17 mouse cellular contexts compared by ENCODE assay signal in genomic region chr1:173736986-173737385, GRCm38 (mm10). TPM values are rescaled to one million over a fixed set of nuclear protein-coding genes. Genes with fewer than 3 reads are reported as not detected.
DNase-seq lines count a peak whose midpoint lies in the region; ATAC-seq and TF ChIP-seq lines count a peak whose summit lies in the region.
"Had no signal": no experiment of that assay in that cellular context is flagged by ENCODE, and none has a peak within 500 bp of the region (broad histone marks: within the 10 kb centered on the region; RNA-seq: fewer than 3 reads in every experiment).

No protein-coding gene starts in this region.

- no peak overlapping the region for H3K27ac ChIP-seq in heart, postnatal 0 days (ENCODE audit: low read depth)
- H3K27ac ChIP-seq in bone marrow macrophage, adult 2 months (ENCODE audit: insufficient read depth, low read depth, low read length): peak overlapping the region; percentile 16
- no peak overlapping the region for H3K27ac ChIP-seq in forebrain, embryonic 15.5 days (replicated peaks)
- H3K27ac ChIP-seq in intestine, postnatal 0 days (ENCODE audit: low read depth, low read length): no peak overlapping the region
- H3K27ac ChIP-seq: hindbrain, embryonic 13.5 days; intestine, embryonic 15.5 days; limb, embryonic 13.5 days; neural tube, embryonic 13.5 days had no signal

- WGBS in heart, postnatal 0 days: 28% methylated on average over 2 of the region's 2 CpGs
- WGBS in forebrain, embryonic 15.5 days: 80% methylated on average over 2 of the region's 2 CpGs
- WGBS in intestine, postnatal 0 days: 70% methylated on average over 2 of the region's 2 CpGs

- TF ChIP-seq CTCF in heart, postnatal 0 days (IDR thresholded peaks at IDR 0.05; ENCODE audit: low read depth): no peak
- no peak for TF ChIP-seq CTCF in bone marrow macrophage, adult 2 months (IDR thresholded peaks at IDR 0.05; ENCODE audit: low read depth, low read length)
- no peak for TF ChIP-seq CTCF in intestine, postnatal 0 days (IDR thresholded peaks at IDR 0.05; ENCODE audit: low read depth)

- peak; percentile 9 for DNase-seq in heart, postnatal 0 days (ENCODE audit: low spot score)
- DNase-seq in heart, postnatal 36 days: no peak
- peak; percentile 21 for DNase-seq in 416B (ENCODE audit: low read depth)
- no peak for DNase-seq in urinary bladder, adult 18-20 months (ENCODE audit: low spot score in 2 of 2)
- DNase-seq: cerebellum, postnatal 10 days; kidney, postnatal 10 days; thymus, adult 18-20 months had no signal

- H3K27me3 ChIP-seq in heart, postnatal 0 days (ENCODE audit: control insufficient read depth, insufficient read depth, low read length): no peaks in the 10 kb centered on the region
- H3K27me3 ChIP-seq in forebrain, embryonic 15.5 days: no peaks in the 10 kb centered on the region
- no peaks in the 10 kb centered on the region for H3K27me3 ChIP-seq in intestine, postnatal 0 days (replicated peaks; ENCODE audit: control insufficient read depth, insufficient read depth, low read length)
- H3K27me3 ChIP-seq: hindbrain, embryonic 13.5 days; intestine, embryonic 15.5 days; limb, embryonic 13.5 days; neural tube, embryonic 13.5 days had no signal

- H3K9ac ChIP-seq in heart, postnatal 0 days (replicated peaks; ENCODE audit: low read depth, low read length): no peak overlapping the region
- H3K9ac ChIP-seq in forebrain, embryonic 15.5 days (replicated peaks): no peak overlapping the region
- no peak overlapping the region for H3K9ac ChIP-seq in intestine, postnatal 0 days (ENCODE audit: low read depth, low read length)
- H3K9ac ChIP-seq: hindbrain, embryonic 13.5 days; intestine, embryonic 15.5 days; limb, embryonic 13.5 days; neural tube, embryonic 13.5 days had no signal

- no peak overlapping the region for H3K4me2 ChIP-seq in heart, postnatal 0 days (ENCODE audit: low read depth, low read length)
- no peak overlapping the region for H3K4me2 ChIP-seq in forebrain, embryonic 15.5 days (replicated peaks)
- H3K4me2 ChIP-seq in intestine, postnatal 0 days (replicated peaks; ENCODE audit: low read depth): no peak overlapping the region
- H3K4me2 ChIP-seq: hindbrain, embryonic 13.5 days; intestine, embryonic 15.5 days; limb, embryonic 13.5 days; neural tube, embryonic 13.5 days had no signal

- H3K9me3 ChIP-seq in heart, postnatal 0 days (replicated peaks; ENCODE audit: control insufficient read depth, low read length): no peaks in the 10 kb centered on the region
- H3K9me3 ChIP-seq in forebrain, embryonic 15.5 days: no peaks in the 10 kb centered on the region
- no peaks in the 10 kb centered on the region for H3K9me3 ChIP-seq in intestine, postnatal 0 days (ENCODE audit: control insufficient read depth)
- H3K9me3 ChIP-seq: G1E; hindbrain, embryonic 13.5 days; intestine, embryonic 15.5 days; limb, embryonic 13.5 days; neural tube, embryonic 13.5 days had no signal

- no peak for ATAC-seq in heart, postnatal 0 days (ENCODE audit: insufficient read depth, low read depth)
- ATAC-seq in monocyte, adult 5-6 weeks (replicated peaks; ENCODE audit: insufficient number of reproducible peaks, low FRiP score, low TSS enrichment, poor library complexity, severe bottlenecking): peak; percentile 68
- ATAC-seq in forebrain, embryonic 15.5 days (replicated peaks): no peak
- no peak for ATAC-seq in intestine, postnatal 0 days
- ATAC-seq: forebrain, embryonic 14.5 days; intestine, embryonic 15.5 days had no signal

- TF ChIP-seq POLR2A in bone marrow macrophage, adult 2 months (IDR thresholded peaks at IDR 0.05; ENCODE audit: borderline replicate concordance, low read depth, low read length): no peak

- H3K4me1 ChIP-seq in heart, postnatal 0 days (ENCODE audit: control insufficient read depth, insufficient read depth): no peaks in the 10 kb centered on the region
- peaks cover 8% of the 10 kb centered on the region for H3K4me1 ChIP-seq in bone marrow macrophage, adult 2 months (ENCODE audit: control insufficient read depth, insufficient read depth, low read length)
- no peaks in the 10 kb centered on the region for H3K4me1 ChIP-seq in forebrain, embryonic 15.5 days
- H3K4me1 ChIP-seq in intestine, postnatal 0 days (replicated peaks; ENCODE audit: control insufficient read depth, insufficient read depth, low read length): no peaks in the 10 kb centered on the region
- H3K4me1 ChIP-seq: hindbrain, embryonic 13.5 days; intestine, embryonic 15.5 days; limb, embryonic 13.5 days; neural tube, embryonic 13.5 days had no signal

- intact Hi-C loops in heart, postnatal 36 days (cut with DNase I): no loop called here

- H3K36me3 ChIP-seq in heart, postnatal 0 days (replicated peaks; ENCODE audit: control insufficient read depth, insufficient read depth, low read length): no peaks in the 10 kb centered on the region
- no peaks in the 10 kb centered on the region for H3K36me3 ChIP-seq in forebrain, embryonic 15.5 days
- no peaks in the 10 kb centered on the region for H3K36me3 ChIP-seq in intestine, postnatal 0 days (ENCODE audit: control insufficient read depth, insufficient read depth)
- H3K36me3 ChIP-seq: G1E; hindbrain, embryonic 13.5 days; intestine, embryonic 15.5 days; limb, embryonic 13.5 days; neural tube, embryonic 13.5 days had no signal

- no peak for TF ChIP-seq EP300 in heart, postnatal 0 days (IDR thresholded peaks at IDR 0.05; ENCODE audit: low read depth)

- no peak overlapping the region for H3K4me3 ChIP-seq in heart, postnatal 0 days (ENCODE audit: low read depth, low read length)
- no peak overlapping the region for H3K4me3 ChIP-seq in bone marrow macrophage, adult 2 months (ENCODE audit: insufficient read depth, low read length)
- no peak overlapping the region for H3K4me3 ChIP-seq in forebrain, embryonic 15.5 days
- no peak overlapping the region for H3K4me3 ChIP-seq in intestine, postnatal 0 days (ENCODE audit: low read depth, low read length)
- H3K4me3 ChIP-seq: hindbrain, embryonic 13.5 days; intestine, embryonic 15.5 days; limb, embryonic 13.5 days; neural tube, embryonic 13.5 days had no signal

RNA-seq across cellular contexts. Expression of gene Ifi207, which starts 4.6 kb away (rescaled TPM):
- total RNA-seq in heart, postnatal 0 days (2014; rRNA removed; ENCODE audit: low replicate concordance): 0.27 and 1.1 TPM in 2 replicates
- polyA plus RNA-seq in heart, postnatal 0 days (2015; fragmentation: Nextera tagmentation; extraction: Ambion mirVana): 0.66 and 0.67 TPM in 2 replicates
- total RNA-seq in heart, postnatal 36 days (2021): 1 to 10 TPM; 4.0 to 5.1 TPM
- polyA plus RNA-seq in bone marrow macrophage, adult 2 months (2012; ENCODE audit: insufficient read depth, insufficient read length, missing spikeins): 257 and 281 TPM in 2 replicates
- 27.5 to 53.9 TPM (median 45.4 TPM) in 3 replicates for total RNA-seq in monocyte, adult 5-6 weeks (2017)
- 0.27 and 0.45 TPM in 2 replicates for polyA plus RNA-seq in forebrain, embryonic 15.5 days (2015; fragmentation: Nextera tagmentation; extraction: Ambion mirVana)
- polyA plus RNA-seq in intestine, postnatal 0 days (2015; fragmentation: Nextera tagmentation; extraction: Ambion mirVana): 1.1 and 1.4 TPM in 2 replicates
- polyA plus RNA-seq: G1E had no signal

RNA-seq across cellular contexts. Expression of gene Ifi204, which starts 29.8 kb away (rescaled TPM):
- 1.9 and 2.7 TPM in 2 replicates for total RNA-seq in heart, postnatal 0 days (2014; rRNA removed; ENCODE audit: low replicate concordance)
- polyA plus RNA-seq in heart, postnatal 0 days (2015; fragmentation: Nextera tagmentation; extraction: Ambion mirVana): 1.8 and 2.1 TPM in 2 replicates
- 1 to 10 TPM; 2.1 to 4.4 TPM for total RNA-seq in heart, postnatal 36 days (2021)
- 232 and 235 TPM in 2 replicates for polyA plus RNA-seq in bone marrow macrophage, adult 2 months (2012; ENCODE audit: insufficient read depth, insufficient read length, missing spikeins)
- 160 to 239 TPM (median 218 TPM) in 3 replicates for total RNA-seq in monocyte, adult 5-6 weeks (2017)
- polyA plus RNA-seq in forebrain, embryonic 15.5 days (2015; fragmentation: Nextera tagmentation; extraction: Ambion mirVana): 0.55 and 0.59 TPM in 2 replicates
- polyA plus RNA-seq in intestine, postnatal 0 days (2015; fragmentation: Nextera tagmentation; extraction: Ambion mirVana): 3.2 and 3.6 TPM in 2 replicates
- total RNA-seq: G1E had no signal
- polyA plus RNA-seq: G1E had no signal

Comparison
In these comparisons a context has a peak if more than half of its experiments do, and no peak if none do; other contexts are left out.
1. DNase-seq: peak in heart, postnatal 0 days (single experiment) and 416B (single experiment); none in heart, postnatal 36 days (0 of 2) and urinary bladder, adult 18-20 months (0 of 2).
2. RNA of gene Ifi207, which starts 4.6 kb away (polyA plus RNA-seq): 257 to 281 TPM in bone marrow macrophage, adult 2 months; 1.1 to 1.4 TPM in intestine, postnatal 0 days, 0.66 to 0.67 TPM in heart, postnatal 0 days and 0.27 to 0.45 TPM in forebrain, embryonic 15.5 days; every median in the first group is over 100 times any median in the second.
3. RNA of gene Ifi204, which starts 29.8 kb away (polyA plus RNA-seq): 232 to 235 TPM in bone marrow macrophage, adult 2 months; 3.2 to 3.6 TPM in intestine, postnatal 0 days, 1.8 to 2.1 TPM in heart, postnatal 0 days and 0.55 to 0.59 TPM in forebrain, embryonic 15.5 days; every median in the first group is over 10 times any median in the second.